Mouse (Mus musculus): ENCODE data around the gene Dhx38.
A peak's percentile ranks its signal among the peaks of the same experiment; 100 is the strongest.

Gene Dhx38

GRCm38 (mm10) chr8:109565498-109566333 is at the start of gene Dhx38, which contains the start of gene Txnl4b:
Gene Dhx38, minus strand, starts transcription at chr8:109565861.
Gene Txnl4b, plus strand, starts transcription at chr8:109565892.
- DNase-seq (ENCODE audit: low read depth, low spot score), result peak; percentile 99

DNA sequence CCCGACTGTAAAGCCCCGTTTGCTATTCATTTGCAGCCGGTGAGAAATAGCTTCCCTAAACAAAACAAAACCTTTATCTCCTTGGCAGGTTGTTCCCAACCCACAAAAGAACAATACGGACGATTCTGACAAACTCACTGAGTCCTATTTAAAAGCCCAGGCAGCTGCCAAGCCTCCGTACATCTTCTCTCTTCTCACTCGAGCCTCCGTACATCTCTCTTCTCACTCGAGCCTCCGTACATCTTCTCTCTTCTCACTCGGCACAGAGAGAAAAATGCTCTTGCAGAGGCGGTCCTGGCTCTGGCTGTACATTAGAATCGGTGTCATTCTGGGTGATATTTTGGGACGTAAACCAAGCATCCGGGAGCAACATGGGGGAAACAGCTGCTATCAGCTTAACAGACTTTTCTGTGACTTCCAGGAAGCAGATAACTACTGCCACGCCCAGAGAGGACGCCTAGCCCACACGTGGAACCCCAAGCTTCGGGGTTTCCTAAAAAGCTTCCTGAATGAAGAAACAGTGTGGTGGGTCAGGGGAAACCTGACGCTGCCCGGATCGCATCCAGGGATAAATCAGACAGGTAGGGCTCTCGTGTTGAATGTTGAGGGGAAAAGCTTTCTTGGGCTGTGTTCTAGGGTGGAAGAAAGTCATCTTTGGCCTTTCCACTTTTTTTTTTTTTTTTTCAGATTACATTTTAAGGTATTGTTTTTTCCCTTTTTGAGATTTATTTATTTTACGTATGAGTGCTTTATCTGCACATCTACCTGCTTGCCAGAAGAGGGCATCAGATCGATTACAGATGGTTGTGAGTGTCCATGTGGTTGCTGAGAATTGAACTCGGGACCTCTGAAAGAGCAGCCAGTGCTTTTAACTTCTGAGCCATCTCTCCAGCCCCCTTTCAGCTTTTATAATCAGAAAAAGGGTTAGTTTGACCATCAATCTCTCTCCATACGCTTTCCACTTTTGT is 48.9 kb upstream of the Dhx38 start, which contains the start of gene Pkd1l3:
Gene Pkd1l3 (plus strand): TSS at position 275 of the 968 bp plus-strand sequence.
- DNase-seq (ENCODE audit: low read depth, low spot score), result no peak

DNA sequence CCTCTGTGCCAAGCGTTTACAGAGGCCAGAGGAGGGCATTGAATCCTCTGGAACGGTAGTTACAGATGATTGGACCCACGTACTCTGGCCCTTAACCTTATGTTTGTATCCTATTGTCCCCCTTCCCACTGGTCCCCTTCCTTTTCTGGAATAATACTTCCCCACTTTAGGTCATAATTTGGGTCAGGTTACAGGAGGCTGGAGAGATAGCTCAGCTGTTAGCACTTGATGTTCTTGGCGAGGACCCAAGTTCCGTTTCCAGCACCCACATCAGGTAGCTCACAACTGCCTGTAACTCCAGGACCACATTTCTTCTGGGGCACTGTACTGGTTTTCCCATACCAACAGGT is 43.5 kb upstream of the Dhx38 start:
- DNase-seq (ENCODE audit: low read depth, low spot score), result no peak

GRCm38 (mm10) chr8:109608271-109609152 is 42.9 kb upstream of the Dhx38 start, which contains the start of gene Dhodh:
Gene Dhodh, minus strand, starts transcription at chr8:109608673.
- DNase-seq (ENCODE audit: low read depth, low spot score), result peak; percentile 90

GRCm38 (mm10) chr8:109607650-109608049 is 42.0 kb upstream of the Dhx38 start:
- no peak for DNase-seq (ENCODE audit: low read depth, low spot score)

DNA sequence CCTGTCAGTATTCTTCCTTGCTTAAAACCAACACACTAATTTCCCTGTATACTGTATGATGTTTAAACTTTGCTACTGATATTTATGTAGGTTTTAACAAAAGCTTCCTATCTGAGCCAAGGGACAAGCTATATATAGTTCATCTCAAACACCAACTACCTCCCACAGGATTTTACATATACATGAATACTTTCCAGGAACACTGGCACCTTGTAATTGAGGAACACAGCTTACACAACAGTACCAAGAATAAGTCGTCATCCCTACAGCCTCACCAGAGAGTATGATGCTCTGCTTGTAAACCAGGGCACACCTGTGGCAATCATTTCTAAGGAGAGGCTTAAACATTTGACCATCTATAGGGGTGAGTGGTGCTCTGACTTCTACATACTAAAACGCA is 41.1 kb upstream of the Dhx38 start:
- no peak for DNase-seq (ENCODE audit: low read depth, low spot score)

DNA sequence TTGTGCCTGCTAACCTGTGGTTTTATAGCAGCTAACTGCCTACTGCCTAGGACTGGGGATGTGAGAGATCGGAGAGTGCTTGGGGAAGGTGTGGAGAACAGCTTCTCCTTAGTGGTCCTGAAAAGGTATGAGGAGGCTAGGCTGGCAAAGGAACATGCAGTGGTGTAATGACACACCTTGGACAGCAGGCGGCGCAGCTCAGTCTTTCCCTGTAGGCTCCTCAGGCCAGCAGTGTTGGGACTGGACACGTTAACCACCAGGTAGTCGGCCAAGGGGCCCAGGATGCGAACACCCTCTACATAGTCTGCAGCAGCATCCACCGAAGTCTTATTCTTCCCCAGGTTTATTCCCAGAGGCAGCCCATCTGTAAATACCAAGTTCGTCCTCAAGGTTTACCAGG is 30.2 kb upstream of the Dhx38 start:
- DNase-seq (ENCODE audit: low read depth, low spot score), result no peak

DNA sequence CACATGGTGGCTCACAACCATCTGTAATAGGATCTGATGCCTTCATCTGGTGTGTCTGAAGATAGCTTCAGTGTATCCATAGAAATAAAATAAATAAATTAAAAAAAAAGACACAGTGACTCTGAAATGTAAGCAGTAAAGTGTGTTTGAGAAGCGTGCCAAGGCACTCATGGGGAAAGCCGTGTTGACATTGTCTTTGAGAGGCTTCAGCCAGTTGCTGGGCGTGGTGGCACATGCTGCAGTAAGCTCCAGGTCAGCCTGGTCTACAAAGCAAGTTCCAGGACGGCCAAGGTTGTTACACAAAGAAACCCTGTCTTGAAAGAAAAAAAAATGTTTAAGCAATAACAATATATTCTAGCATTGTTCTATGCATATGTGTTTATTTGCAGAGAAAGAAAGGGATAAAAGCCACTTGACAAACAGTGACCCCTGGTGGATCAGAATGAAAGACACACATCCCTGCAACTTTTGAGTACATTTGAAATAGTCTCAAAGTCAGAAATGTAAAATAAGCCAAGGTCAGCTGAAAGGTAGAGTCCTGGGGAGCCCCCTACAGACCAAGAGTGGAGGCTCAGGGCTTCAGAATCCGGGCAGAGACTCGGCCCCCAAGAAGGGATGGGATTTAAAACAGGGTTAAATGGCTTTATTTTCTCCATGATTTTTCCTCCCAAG is 27.6 kb upstream of the Dhx38 start:
- DNase-seq (ENCODE audit: low read depth, low spot score), result no peak

DNA sequence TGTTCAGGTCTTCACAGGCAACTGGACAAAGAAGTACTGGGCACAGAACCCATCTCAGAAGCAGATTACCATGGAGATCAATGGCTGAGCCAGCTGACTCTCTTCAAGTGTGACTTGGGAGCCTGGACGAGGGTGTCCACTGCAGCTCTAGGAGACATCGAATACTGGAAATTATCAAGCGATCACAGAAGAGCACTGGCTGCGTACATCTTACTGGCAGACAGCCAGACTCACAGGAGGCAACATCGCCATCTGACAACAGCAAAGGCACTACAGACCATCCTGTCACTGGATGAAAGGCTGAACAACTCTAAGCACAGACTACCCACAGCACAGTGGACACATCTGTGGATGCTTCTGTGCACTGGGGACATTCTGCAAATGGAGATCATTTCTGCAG is 26.5 kb upstream of the Dhx38 start:
- DNase-seq (ENCODE audit: low read depth, low spot score), result no peak

DNA sequence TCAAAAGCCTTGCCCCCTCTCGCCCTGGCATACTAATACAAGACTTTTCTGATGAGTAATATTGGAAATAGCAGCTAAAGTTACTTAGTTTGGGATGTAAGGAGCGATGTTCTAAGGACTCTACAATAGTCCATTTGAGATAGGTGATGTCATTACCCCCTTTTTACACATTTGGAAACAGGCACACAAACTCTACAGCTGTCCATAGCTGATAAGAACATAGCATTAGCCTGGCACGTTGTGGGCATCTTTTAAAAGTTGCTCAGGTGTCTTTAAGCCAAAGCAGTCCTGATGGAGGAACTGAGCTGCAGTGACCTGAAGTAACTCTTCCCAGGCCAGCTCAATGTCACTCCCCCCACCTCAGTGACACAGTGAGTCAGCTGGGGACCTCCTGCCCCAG is 25.7 kb upstream of the Dhx38 start:
- DNase-seq (ENCODE audit: low read depth, low spot score), result no peak

DNA sequence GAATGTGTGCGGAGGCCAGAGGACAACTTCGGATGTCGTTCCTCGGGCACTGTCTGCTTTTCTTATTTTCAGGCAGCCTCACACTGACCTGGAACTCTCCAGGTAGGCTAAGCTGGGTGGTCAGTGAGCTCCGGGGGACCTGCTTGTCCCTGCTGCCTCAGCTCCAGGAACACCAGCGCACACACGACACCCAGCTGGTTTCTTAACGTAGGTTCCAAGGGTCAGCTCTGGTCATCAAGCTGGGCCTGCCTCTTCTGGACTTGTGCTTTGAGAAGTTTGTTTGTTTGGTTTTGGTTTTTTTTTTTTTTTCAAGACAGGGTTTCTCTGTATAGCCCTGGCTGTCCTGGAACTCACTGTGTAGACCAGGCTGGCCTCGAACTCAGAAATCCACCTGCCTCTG is 25.2 kb upstream of the Dhx38 start:
- DNase-seq (ENCODE audit: low read depth, low spot score), result no peak

GRCm38 (mm10) chr8:109586972-109587504 is 21.4 kb upstream of the Dhx38 start:
- no peak for DNase-seq (ENCODE audit: low read depth, low spot score)

DNA sequence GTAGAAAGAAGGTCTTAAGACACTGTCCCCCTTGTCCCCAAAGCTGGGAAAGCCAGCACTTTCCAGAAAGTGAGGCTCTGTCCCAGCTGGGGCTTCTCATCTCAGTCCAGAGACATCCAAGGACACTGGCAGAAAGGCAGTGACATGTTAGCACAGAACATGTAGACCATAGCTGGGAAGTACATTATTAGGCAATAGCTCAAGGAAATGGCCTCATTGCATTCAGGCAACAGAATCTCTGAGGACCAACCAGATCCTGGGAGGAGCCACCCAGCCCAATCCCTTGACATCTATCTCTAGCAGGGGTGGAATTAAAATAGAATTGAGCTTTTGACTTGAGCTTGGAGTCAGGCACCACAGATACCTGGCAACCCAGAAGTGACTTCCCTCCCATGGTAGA is 20.0 kb upstream of the Dhx38 start:
- DNase-seq (ENCODE audit: low read depth, low spot score), result no peak

DNA sequence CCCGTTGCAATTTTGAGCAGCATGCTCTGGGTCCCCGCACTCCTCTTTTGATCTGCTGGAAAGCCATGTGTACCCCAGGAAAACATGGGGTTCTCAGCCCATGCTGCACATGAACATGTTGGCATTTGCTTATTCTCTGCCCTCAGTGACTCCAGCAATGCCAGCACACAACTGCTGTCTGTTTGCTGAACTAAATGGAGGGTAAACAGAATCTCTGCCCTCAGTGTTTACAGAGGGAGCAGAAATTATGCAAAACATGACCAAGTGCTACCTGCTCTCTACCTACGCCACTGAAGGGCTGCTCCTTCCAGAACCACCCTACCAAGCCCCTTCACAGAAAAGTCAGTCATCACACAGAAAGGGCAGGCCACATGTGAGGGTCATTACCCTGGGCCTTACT is 19.2 kb upstream of the Dhx38 start:
- DNase-seq (ENCODE audit: low read depth, low spot score), result no peak

DNA sequence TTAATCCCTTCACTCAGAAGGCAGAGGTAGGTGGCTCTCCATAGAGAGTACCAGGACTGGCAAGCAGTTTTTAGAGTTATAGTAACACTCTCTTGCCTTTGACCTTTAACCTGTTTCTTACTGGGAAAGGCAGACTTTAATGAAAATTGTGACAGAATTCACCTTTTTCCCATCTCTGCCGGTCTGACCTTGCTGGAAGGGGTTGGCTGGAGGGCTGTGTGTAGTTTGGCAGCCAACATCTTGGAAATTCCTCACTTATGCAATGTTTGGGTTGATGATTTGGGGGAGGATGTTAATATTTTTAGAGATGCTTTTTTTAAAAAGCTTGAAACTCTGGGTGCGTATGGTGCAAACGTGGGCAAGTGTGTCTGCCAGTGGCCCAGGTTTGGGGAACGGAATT is 18.6 kb upstream of the Dhx38 start:
- no peak for DNase-seq (ENCODE audit: low read depth, low spot score)

GRCm38 (mm10) chr8:109578900-109579301 is 13.2 kb upstream of the Dhx38 start, which contains the start of gene Hp:
Gene Hp, minus strand, starts transcription at chr8:109579172.
- DNase-seq (ENCODE audit: low read depth, low spot score), result no peak

GRCm38 (mm10) chr8:109576311-109576710 is 10.7 kb upstream of the Dhx38 start:
- DNase-seq (ENCODE audit: low read depth, low spot score), result no peak

GRCm38 (mm10) chr8:109571139-109571538 is 5.5 kb upstream of the Dhx38 start:
- DNase-seq (ENCODE audit: low read depth, low spot score), result no peak

DNA sequence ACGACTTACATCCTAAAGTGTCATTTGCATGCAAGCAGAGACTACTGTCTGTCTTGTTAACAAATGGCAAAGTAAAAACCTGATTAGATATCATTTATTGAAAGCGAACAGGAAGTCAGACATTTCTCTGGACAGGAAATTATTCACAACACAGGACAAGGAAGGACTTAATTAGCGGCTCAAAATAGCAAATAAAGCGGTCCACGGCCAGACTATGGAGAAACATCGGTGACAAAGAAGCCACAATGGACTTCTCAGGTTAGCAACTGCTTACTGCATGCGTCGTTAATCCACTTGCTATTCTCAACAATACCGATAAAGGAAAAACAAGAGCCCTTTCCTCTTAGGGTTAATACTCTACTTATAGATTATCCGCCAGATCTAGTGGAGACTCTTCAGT is 895 bp downstream of the Dhx38 start:
- no peak for DNase-seq (ENCODE audit: low read depth, low spot score)

GRCm38 (mm10) chr8:109563881-109564280 is 1.8 kb downstream of the Dhx38 start:
- no peak for DNase-seq (ENCODE audit: low read depth, low spot score)
